Mouse (Mus musculus) E14TG2a.4 (cell line): ENCODE results near the gene Otud7a.

Experiments used
- CTCF ChIP-seq: conservative IDR thresholded peaks from 2 replicates; pipeline ENCODE4 v1.5.1; 2014; ENCODE audit warnings: low read length
- NANOG ChIP-seq: IDR thresholded peaks from 2 replicates; pipeline ENCODE4 v1.6.1; 2014; ENCODE audit warnings: borderline replicate concordance, low read length, mixed read lengths
- POU5F1 ChIP-seq: IDR thresholded peaks from 2 replicates; pipeline ENCODE4 v1.6.1; 2014; ENCODE audit warnings: low read length, borderline replicate concordance

DNA sequence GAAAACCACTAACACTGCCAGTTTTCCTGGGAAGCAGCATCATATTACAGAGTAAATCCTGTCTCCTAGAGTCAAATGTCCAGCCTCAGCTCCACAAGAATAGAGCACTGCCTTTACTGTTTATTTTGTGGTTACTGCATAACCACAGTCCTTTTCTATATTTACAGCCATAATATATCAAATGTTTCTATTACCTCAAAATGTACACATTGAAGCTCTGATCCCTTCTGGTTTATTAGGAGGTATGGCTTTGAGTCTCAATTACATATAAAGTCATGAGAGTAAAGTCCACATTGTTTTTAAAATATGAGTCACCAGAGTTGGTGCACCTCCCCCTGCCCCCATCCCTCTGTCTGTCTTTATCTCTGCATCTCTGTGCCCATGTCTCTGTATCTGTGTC, 38.6 kb upstream of the Otud7a start:
- TF ChIP-seq CTCF (no peak), POU5F1 (no peak), NANOG (no peak)
